Mouse (Mus musculus) lung, postnatal 4 days (tissue): ENCODE measurements around the gene Slc16a13.

Experiments
- DNase-seq, 2 experiments: peaks; one replicate each; pipeline ENCODE4 v3.0.0; 2021

The Slc16a13 gene

DNA sequence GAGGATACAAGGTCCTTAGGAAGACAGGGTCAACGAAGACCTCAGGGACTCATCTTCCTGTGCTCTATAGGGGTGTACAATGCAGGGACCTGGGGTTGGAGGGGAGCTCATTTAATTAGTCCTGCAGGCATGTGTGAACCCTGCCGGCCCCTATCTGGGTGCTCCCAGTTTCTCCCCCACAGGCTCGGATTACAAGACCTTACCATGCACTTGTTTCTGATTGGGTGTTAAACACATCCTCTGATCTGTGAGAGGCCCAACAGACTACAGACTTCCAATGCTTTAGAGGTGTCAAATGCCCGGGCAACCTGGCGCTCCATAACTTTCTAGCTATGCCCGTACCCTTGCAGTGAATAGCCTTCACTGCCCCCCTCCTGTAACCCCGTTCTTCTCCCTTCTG lies 52.7 kb downstream of the Slc16a13 start:
- DNase-seq, result no peak
